Mouse (Mus musculus) lung, embryonic 15.5 days (tissue): ENCODE data around the gene Timm8a2. TPM values are rescaled to one million over a fixed set of nuclear protein-coding genes. Genes with fewer than 3 reads are reported as not detected.

ENCODE experiments used
- ATAC-seq: fragments of 200-750 bp; cut with Nextera tagmentation; 2 replicates; pipeline ENCODE4 v1.8.0; 2017; ENCODE audit warnings: moderate number of reproducible peaks, borderline replicate concordance; ENCODE audit not compliant: low FRiP score, low TSS enrichment; ENCODE audit errors: extremely low read depth
- H3K27ac ChIP-seq: fragments of 300-500 bp; sonication (generic); 2 replicates; pipeline ENCODE4 v1.5.1; 2015; ENCODE audit warnings: moderate library complexity, mild to moderate bottlenecking, inconsistent platforms
- H3K27me3 ChIP-seq: fragments of 300-500 bp; sonication (generic); 2 replicates; pipeline ENCODE4 v1.6.1; 2015; ENCODE audit warnings: inconsistent platforms
- H3K36me3 ChIP-seq: fragments of 300-500 bp; sonication (generic); 2 replicates; pipeline ENCODE4 v1.6.1; 2015; ENCODE audit warnings: inconsistent platforms
- H3K4me1 ChIP-seq: fragments of 300-500 bp; sonication (generic); 2 replicates; pipeline ENCODE4 v1.6.1; 2015; ENCODE audit warnings: inconsistent platforms
- H3K4me2 ChIP-seq: fragments of 300-500 bp; sonication (generic); 2 replicates; pipeline ENCODE4 v1.6.1; 2015; ENCODE audit warnings: inconsistent platforms, mild to moderate bottlenecking, moderate library complexity
- H3K4me3 ChIP-seq: fragments of 300-500 bp; sonication (generic); 2 replicates; pipeline ENCODE4 v1.5.1; 2015; ENCODE audit warnings: mild to moderate bottlenecking, inconsistent platforms
- H3K9ac ChIP-seq: fragments of 300-500 bp; sonication (generic); 2 replicates; pipeline ENCODE4 v1.6.1; 2015; ENCODE audit warnings: inconsistent platforms
- H3K9me3 ChIP-seq: fragments of 300-500 bp; sonication (generic); 2 replicates; pipeline ENCODE4 v1.6.1; 2016; ENCODE audit warnings: inconsistent platforms
- WGBS: fragments of 180-500 bp; shearing (Covaris S2); methylation state at CpG from one replicate; pipeline ENCODE4 v1.1.7; 2015; 5-methylcytosine and 5-hydroxymethylcytosine counted together
- polyA plus RNA-seq: library from polyadenylated mRNA; unstranded; fragments of >200 nt; fragmentation: Nextera tagmentation; extraction: Ambion mirVana; gene quantifications from 2 replicates; pipeline ENCODE4 v1.2.1, GENCODE M21; 2015

The Timm8a2 gene
- polyA plus RNA-seq, 1 experiment from 2014 or later: not detected

- no peak for ATAC-seq
- no peaks in the 10 kb centered on the region for H3K9me3 ChIP-seq
- no peaks in the 10 kb centered on the region for H3K4me1 ChIP-seq
- H3K4me3 ChIP-seq: no peak overlapping the region
- no peak overlapping the region for H3K9ac ChIP-seq
- no peaks in the 10 kb centered on the region for H3K27me3 ChIP-seq
- H3K36me3 ChIP-seq: no peaks in the 10 kb centered on the region
- 76% methylated on average over 7 of the region's 7 CpGs for WGBS
- no peak overlapping the region for H3K4me2 ChIP-seq
- H3K27ac ChIP-seq: no peak overlapping the region
Measured at GRCm38 (mm10) chr14:122083499-122083898, 49.0 kb downstream of the Timm8a2 start.

- Histone ChIP-seq H3K9ac (no peak overlapping the region), H3K4me1 (no peaks in the 10 kb centered on the region), H3K36me3 (no peaks in the 10 kb centered on the region), H3K27ac (no peak overlapping the region), H3K4me3 (no peak overlapping the region), H3K4me2 (no peak overlapping the region), H3K27me3 (no peaks in the 10 kb centered on the region), H3K9me3 (no peaks in the 10 kb centered on the region)
- no peak for ATAC-seq
- 74% methylated on average over 5 of the region's 5 CpGs for WGBS
Measured at GRCm38 (mm10) chr14:122087956-122088355, 53.5 kb downstream of the Timm8a2 start.

Other genes with a start within 250 kb of the Timm8a2 start
- gene Dock9, start 236.8 kb upstream of the Timm8a2 start, polyA plus RNA-seq: 10.5 and 11.0 TPM in 2 replicates
- 60.3 and 60.4 TPM in 2 replicates for gene Ubac2, start 156.1 kb upstream of the Timm8a2 start, polyA plus RNA-seq
- gene Gpr18, start 118.9 kb upstream of the Timm8a2 start, polyA plus RNA-seq: 0.10 and 0.55 TPM in 2 replicates
- gene Gpr183, start 69.5 kb upstream of the Timm8a2 start, polyA plus RNA-seq: 2.9 and 3.2 TPM in 2 replicates
- 169 and 176 TPM in 2 replicates for gene Tm9sf2, start 72.4 kb downstream of the Timm8a2 start, polyA plus RNA-seq
- 19.3 and 20.4 TPM in 2 replicates for gene Clybl, start 147.0 kb downstream of the Timm8a2 start, polyA plus RNA-seq